Comparison of ENCODE assay signal across 10 mouse cellular contexts in the genomic region with DNA sequence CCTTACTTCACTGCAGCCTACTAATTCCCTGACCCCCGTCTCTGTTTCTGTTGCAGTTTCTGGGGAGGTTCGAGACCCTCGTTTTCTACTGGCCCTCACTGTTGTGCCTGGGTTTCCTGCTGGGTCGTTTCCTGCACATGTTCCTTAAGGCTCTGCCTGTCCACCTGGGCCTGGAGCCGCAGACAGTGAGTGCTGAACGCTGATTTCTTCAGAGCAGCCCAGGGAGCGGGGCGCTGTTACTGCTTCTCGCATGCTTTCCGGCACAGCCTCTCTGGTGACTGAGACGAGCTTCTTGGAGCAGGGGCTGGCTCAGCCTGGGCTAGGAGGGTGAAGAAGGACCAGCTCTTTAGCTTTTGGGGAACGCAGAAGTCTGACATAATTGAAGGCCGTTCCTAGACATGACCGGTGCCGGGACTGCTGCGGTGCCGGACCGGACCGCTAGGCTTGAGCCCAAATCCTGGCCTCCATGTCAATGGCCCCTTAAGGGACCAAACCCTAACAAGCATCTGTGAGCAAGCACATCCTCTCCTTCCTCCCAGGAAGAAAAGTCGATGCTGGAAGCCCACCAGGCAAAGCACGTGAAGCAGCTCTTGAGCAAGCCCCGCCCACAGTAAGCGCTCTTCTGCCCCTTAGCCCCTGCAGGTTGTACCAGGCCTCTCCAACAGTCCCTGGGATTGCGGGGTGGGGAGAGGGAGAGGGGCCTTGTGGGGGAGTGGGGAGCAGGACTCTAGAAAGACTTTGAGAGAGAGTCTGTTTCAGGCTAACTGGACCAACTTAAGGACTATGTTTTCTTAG. TPM values are rescaled to one million over a fixed set of nuclear protein-coding genes. Genes with fewer than 3 reads are reported as not detected.
DNase-seq lines count a peak whose midpoint lies in the region; ATAC-seq and TF ChIP-seq lines count a peak whose summit lies in the region.
"Had no signal": no experiment of that assay in that cellular context is flagged by ENCODE, and none has a peak within 500 bp of the region (broad histone marks: within the 10 kb centered on the region; RNA-seq: fewer than 3 reads in every experiment).

No protein-coding gene starts in this region.

- WGBS in lung, embryonic 15.5 days: 32% methylated on average over 24 of the region's 24 CpGs
- WGBS in lung, adult 2 months: 42% methylated on average over 24 of the region's 24 CpGs
- WGBS in embryonic facial prominence, embryonic 15.5 days: 14% methylated on average over 24 of the region's 24 CpGs
- WGBS in limb, embryonic 13.5 days: 23% methylated on average over 24 of the region's 24 CpGs
- 36% methylated on average over 24 of the region's 24 CpGs for WGBS in stomach, postnatal 0 days

- H3K36me3 ChIP-seq in lung, embryonic 15.5 days: no peaks in the 10 kb centered on the region
- no peaks in the 10 kb centered on the region for H3K36me3 ChIP-seq in embryonic facial prominence, embryonic 15.5 days
- no peaks in the 10 kb centered on the region for H3K36me3 ChIP-seq in limb, embryonic 13.5 days
- no peaks in the 10 kb centered on the region for H3K36me3 ChIP-seq in stomach, postnatal 0 days (ENCODE audit: control insufficient read depth, insufficient read depth, low read length)

- no peak for ATAC-seq in lung, embryonic 15.5 days (ENCODE audit: borderline replicate concordance, extremely low read depth, low FRiP score, low TSS enrichment)
- ATAC-seq in embryonic facial prominence, embryonic 15.5 days (ENCODE audit: insufficient number of reproducible peaks, low FRiP score, low TSS enrichment, low read depth): no peak
- ATAC-seq in limb, embryonic 13.5 days (ENCODE audit: low FRiP score, low read depth): no peak
- ATAC-seq in stomach, postnatal 0 days (ENCODE audit: low FRiP score, low TSS enrichment): no peak
- ATAC-seq: Patski had no signal

- peaks cover 7% of the 10 kb centered on the region for H3K4me1 ChIP-seq in lung, embryonic 15.5 days
- no peaks in the 10 kb centered on the region for H3K4me1 ChIP-seq in lung, adult 2 months (ENCODE audit: control insufficient read depth, insufficient read depth, low read length)
- peaks cover 6% of the 10 kb centered on the region for H3K4me1 ChIP-seq in embryonic facial prominence, embryonic 15.5 days
- peaks cover 15% of the 10 kb centered on the region for H3K4me1 ChIP-seq in limb, embryonic 13.5 days
- H3K4me1 ChIP-seq in stomach, postnatal 0 days (replicated peaks; ENCODE audit: control insufficient read depth, insufficient read depth): 0 out of 2 replicates have a peak, but pooled peaks cover 3% of the 10 kb centered on the region

- TF ChIP-seq EP300 in stomach, postnatal 0 days (optimal IDR thresholded peaks at IDR 0.05): no peak

- H3K4me2 ChIP-seq in lung, embryonic 15.5 days: peak overlapping the region; percentile 33
- peak overlapping the region; percentile 36 for H3K4me2 ChIP-seq in embryonic facial prominence, embryonic 15.5 days (replicated peaks)
- H3K4me2 ChIP-seq in limb, embryonic 13.5 days (replicated peaks): peak overlapping the region; percentile 53
- peak overlapping the region; percentile 4; the same call in 1 of the 2 replicates for H3K4me2 ChIP-seq in stomach, postnatal 0 days (replicated peaks; ENCODE audit: low read depth)

- no peaks in the 10 kb centered on the region for H3K9me3 ChIP-seq in lung, embryonic 15.5 days
- no peaks in the 10 kb centered on the region for H3K9me3 ChIP-seq in embryonic facial prominence, embryonic 15.5 days (replicated peaks)
- H3K9me3 ChIP-seq in limb, embryonic 13.5 days: no peaks in the 10 kb centered on the region
- H3K9me3 ChIP-seq in stomach, postnatal 0 days (ENCODE audit: control insufficient read depth, low read length): no peaks in the 10 kb centered on the region

- no peak overlapping the region for H3K9ac ChIP-seq in lung, embryonic 15.5 days
- no peak overlapping the region for H3K9ac ChIP-seq in embryonic facial prominence, embryonic 15.5 days
- peak overlapping the region; percentile 54 for H3K9ac ChIP-seq in limb, embryonic 13.5 days
- peak overlapping the region; percentile 13; the same call in 1 of the 2 replicates for H3K9ac ChIP-seq in stomach, postnatal 0 days (ENCODE audit: low read length)
- H3K9ac ChIP-seq: liver, embryonic 14.5 days had no signal

- no peaks in the 10 kb centered on the region for H3K27me3 ChIP-seq in lung, embryonic 15.5 days
- H3K27me3 ChIP-seq in embryonic facial prominence, embryonic 15.5 days: no peaks in the 10 kb centered on the region
- H3K27me3 ChIP-seq in limb, embryonic 13.5 days: no peaks in the 10 kb centered on the region
- H3K27me3 ChIP-seq in stomach, postnatal 0 days (ENCODE audit: control insufficient read depth, insufficient read depth, low read length): no peaks in the 10 kb centered on the region
- H3K27me3 ChIP-seq: Patski had no signal

- no peak for DNase-seq in lung, adult 2 months
- DNase-seq in stomach, postnatal 0 days (ENCODE audit: low spot score): no peak
- no peak for DNase-seq in layer of hippocampus, adult 18-20 months (ENCODE audit: low spot score in 2 of 2)
- DNase-seq in frontal cortex, adult 2 months (ENCODE audit: extremely low spot score in 1 of 2, low spot score in 1 of 2): no peak
- DNase-seq: kidney, postnatal 14 days had no signal

- no peak for TF ChIP-seq CTCF in lung, adult 2 months (IDR thresholded peaks at IDR 0.05; ENCODE audit: insufficient read depth, low read length)
- no peak for TF ChIP-seq CTCF in stomach, postnatal 0 days (IDR thresholded peaks at IDR 0.05; ENCODE audit: low read depth)

- no peak overlapping the region for H3K27ac ChIP-seq in lung, embryonic 15.5 days
- H3K27ac ChIP-seq in embryonic facial prominence, embryonic 15.5 days (replicated peaks): no peak overlapping the region
- no peak overlapping the region for H3K27ac ChIP-seq in limb, embryonic 13.5 days
- no peak overlapping the region for H3K27ac ChIP-seq in stomach, postnatal 0 days (replicated peaks)
- H3K27ac ChIP-seq: liver, embryonic 14.5 days had no signal

- no peak for TF ChIP-seq POLR2A in lung, adult 2 months (IDR thresholded peaks at IDR 0.05; ENCODE audit: borderline replicate concordance, extremely low read depth, low read depth, low read length)

- no peak overlapping the region for H3K4me3 ChIP-seq in lung, embryonic 15.5 days
- no peak overlapping the region for H3K4me3 ChIP-seq in lung, adult 2 months (replicated peaks; ENCODE audit: extremely low read depth, low read depth, low read length)
- H3K4me3 ChIP-seq in embryonic facial prominence, embryonic 15.5 days (replicated peaks): 0 out of 2 replicates have a peak overlapping the region, but pooled peaks have one; percentile 5
- no peak overlapping the region for H3K4me3 ChIP-seq in limb, embryonic 13.5 days
- H3K4me3 ChIP-seq in stomach, postnatal 0 days (ENCODE audit: low read depth, low read length): no peak overlapping the region

RNA-seq across cellular contexts. Expression of a gene that starts 20.8 kb away (rescaled TPM):
- not detected in 2 replicates for polyA plus RNA-seq in lung, embryonic 15.5 days (2015; fragmentation: Nextera tagmentation; extraction: Ambion mirVana)
- polyA plus RNA-seq in lung, adult 2 months (2012; rRNA removed): 0.66 and 1.2 TPM in 2 replicates
- 0.18 and 0.23 TPM in 2 replicates for polyA plus RNA-seq in embryonic facial prominence, embryonic 15.5 days (2015; fragmentation: Nextera tagmentation; extraction: Ambion mirVana)
- polyA plus RNA-seq in limb, embryonic 13.5 days (2015; fragmentation: Nextera tagmentation; extraction: Ambion mirVana): 0.67 and 1.3 TPM in 2 replicates
- 0.05 and 0.16 TPM in 2 replicates for polyA plus RNA-seq in stomach, postnatal 0 days (2015; fragmentation: Nextera tagmentation; extraction: Ambion mirVana)
- total RNA-seq in layer of hippocampus, adult 18-20 months (2021): not detected
- 0.10 and 0.13 TPM in 2 replicates for polyA plus RNA-seq in frontal cortex, adult 2 months (2012; rRNA removed)

RNA-seq across cellular contexts. Expression of a gene that starts 20.9 kb away (rescaled TPM):
- polyA plus RNA-seq in lung, embryonic 15.5 days (2015; fragmentation: Nextera tagmentation; extraction: Ambion mirVana): 0.39 and 0.66 TPM in 2 replicates
- polyA plus RNA-seq in lung, adult 2 months (2012; rRNA removed): 1.4 and 2.4 TPM in 2 replicates
- 1.2 and 2.4 TPM in 2 replicates for polyA plus RNA-seq in embryonic facial prominence, embryonic 15.5 days (2015; fragmentation: Nextera tagmentation; extraction: Ambion mirVana)
- polyA plus RNA-seq in limb, embryonic 13.5 days (2015; fragmentation: Nextera tagmentation; extraction: Ambion mirVana): 0.06 TPM in 1 of 2 replicates, not detected in the other
- polyA plus RNA-seq in stomach, postnatal 0 days (2015; fragmentation: Nextera tagmentation; extraction: Ambion mirVana): 0.22 and 0.24 TPM in 2 replicates
- total RNA-seq in layer of hippocampus, adult 18-20 months (2021): under 1 TPM; 0.36 to 0.79 TPM
- 0.08 and 0.10 TPM in 2 replicates for polyA plus RNA-seq in frontal cortex, adult 2 months (2012; rRNA removed)
- polyA plus RNA-seq: Patski had no signal

RNA-seq across cellular contexts. Expression of a gene that starts 42.5 kb away (rescaled TPM):
- 0.05 and 0.07 TPM in 2 replicates for polyA plus RNA-seq in lung, embryonic 15.5 days (2015; fragmentation: Nextera tagmentation; extraction: Ambion mirVana)
- 0.18 and 0.28 TPM in 2 replicates for polyA plus RNA-seq in lung, adult 2 months (2012; rRNA removed)
- polyA plus RNA-seq in embryonic facial prominence, embryonic 15.5 days (2015; fragmentation: Nextera tagmentation; extraction: Ambion mirVana): 0.37 and 0.80 TPM in 2 replicates
- 0.25 and 0.47 TPM in 2 replicates for polyA plus RNA-seq in limb, embryonic 13.5 days (2015; fragmentation: Nextera tagmentation; extraction: Ambion mirVana)
- 0.08 and 0.17 TPM in 2 replicates for polyA plus RNA-seq in stomach, postnatal 0 days (2015; fragmentation: Nextera tagmentation; extraction: Ambion mirVana)
- total RNA-seq in layer of hippocampus, adult 18-20 months (2021): 1 to 10 TPM in 1 of 2 experiments, under 1 TPM in 1; 0.43 to 1.4 TPM
- 13.1 and 13.8 TPM in 2 replicates for polyA plus RNA-seq in frontal cortex, adult 2 months (2012; rRNA removed)
- polyA plus RNA-seq: Patski had no signal

Comparison
In these comparisons a context has a peak if more than half of its experiments do, and no peak if none do; other contexts are left out.
1. H3K9ac ChIP-seq: peak in limb, embryonic 13.5 days (single experiment) and stomach, postnatal 0 days (single experiment); none in lung, embryonic 15.5 days (single experiment) and embryonic facial prominence, embryonic 15.5 days (single experiment).
2. Peak in every context shown above with its lines, with median percentiles within 50 percentile points of each other: H3K4me2 ChIP-seq.